Mouse (Mus musculus) lung, postnatal 4 days (tissue): ENCODE measurements around the gene Nif3l1.

ENCODE experiments used
- DNase-seq, 2 experiments: peaks; one replicate each; pipeline ENCODE4 v3.0.0; 2021

Gene Nif3l1

DNA sequence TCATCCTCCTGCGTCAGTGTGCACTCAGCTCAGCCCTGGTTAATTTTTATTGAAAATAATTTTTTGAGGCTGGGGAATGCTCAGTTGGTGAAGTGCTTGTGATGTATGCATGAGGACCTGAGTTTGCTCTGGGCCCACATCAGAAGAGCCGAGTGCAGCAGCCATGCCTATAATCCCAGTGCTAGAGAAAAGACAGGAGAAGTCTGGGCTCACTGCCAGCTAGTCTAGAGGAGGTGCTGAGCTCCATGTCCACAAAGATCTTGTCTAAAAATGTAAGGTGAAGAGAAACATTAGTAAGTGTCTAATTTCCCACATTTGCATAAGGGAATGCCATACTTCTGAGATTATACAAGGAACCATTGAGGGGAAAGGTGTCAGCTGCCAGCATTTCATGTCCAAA, 13.9 kb downstream of the Nif3l1 start:
- DNase-seq, result no peak

DNA sequence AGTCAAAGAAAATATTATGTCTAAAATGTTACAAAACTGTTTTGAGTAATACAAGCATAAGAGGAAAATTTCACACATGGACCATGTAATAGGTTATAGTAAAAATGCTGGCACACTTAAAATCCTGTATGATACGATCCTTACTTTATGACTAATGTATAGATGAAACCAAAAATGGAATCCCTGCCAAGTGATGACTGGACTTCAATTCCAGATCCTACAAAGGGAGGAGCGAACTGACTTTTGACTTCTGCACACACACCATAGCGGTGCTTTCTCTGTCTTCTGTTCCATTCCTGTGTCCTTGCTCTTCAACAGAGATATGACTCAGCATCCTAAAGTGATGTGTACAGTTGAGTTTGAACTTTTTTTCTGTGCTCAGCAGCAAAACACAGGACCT, 15.6 kb downstream of the Nif3l1 start:
- DNase-seq, result no peak

DNA sequence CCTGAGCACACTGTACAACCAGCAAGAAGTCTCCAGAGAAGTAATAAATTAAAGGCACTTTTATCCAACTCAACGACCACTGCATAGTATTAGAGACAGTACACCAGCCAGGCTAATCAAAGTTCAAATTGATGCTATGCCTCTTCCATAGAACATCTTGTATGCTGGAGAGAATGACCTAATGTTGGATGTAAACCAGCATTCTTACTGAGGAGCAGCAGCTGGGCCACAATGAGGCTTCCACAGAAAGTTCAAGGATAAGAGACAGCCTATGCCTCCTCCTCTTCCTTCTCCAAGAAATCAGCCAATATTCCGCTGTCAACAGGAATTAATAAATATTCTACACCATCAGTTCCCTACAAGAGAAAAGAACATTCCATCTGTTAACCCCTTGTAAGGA, 19.0 kb downstream of the Nif3l1 start:
- no peak for DNase-seq

DNA sequence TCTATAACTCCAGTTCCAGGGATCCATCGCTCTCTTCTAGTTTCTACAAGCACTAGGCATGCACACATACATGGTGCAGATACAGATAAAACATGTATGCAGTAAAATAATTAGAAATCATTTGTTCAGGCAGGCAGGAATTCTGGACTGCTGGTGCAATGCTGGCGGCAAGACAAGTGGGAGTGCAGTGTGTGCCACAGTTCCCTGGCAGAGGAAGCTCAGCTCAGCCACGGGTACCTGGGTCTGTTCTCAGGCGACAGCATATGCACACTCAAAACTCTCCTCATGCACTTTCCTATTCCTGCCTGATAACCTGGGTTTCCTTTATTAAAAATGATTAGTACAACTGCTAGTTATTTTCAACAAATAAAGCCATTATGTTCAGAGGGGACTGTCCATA, 20.1 kb downstream of the Nif3l1 start:
- DNase-seq, result no peak

DNA sequence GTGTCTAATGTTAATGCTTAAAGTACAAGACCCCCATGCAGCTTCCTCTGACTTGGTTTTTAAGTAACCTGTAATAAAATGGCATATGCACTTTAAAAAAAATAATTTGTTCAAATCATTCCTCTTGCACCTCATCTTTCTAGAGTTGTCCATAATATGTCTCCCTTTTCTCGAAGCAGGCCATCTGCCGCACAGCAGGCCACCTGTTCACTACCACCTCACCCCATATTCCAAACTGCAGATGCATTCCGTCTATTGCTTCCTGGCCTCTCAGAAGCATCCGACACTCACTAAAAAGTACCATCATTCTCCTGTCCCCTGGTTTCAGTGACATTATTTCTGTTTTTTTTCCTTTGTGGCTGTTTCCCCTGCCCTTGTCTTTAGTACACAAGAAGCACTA, 20.6 kb downstream of the Nif3l1 start:
- no peak for DNase-seq

DNA sequence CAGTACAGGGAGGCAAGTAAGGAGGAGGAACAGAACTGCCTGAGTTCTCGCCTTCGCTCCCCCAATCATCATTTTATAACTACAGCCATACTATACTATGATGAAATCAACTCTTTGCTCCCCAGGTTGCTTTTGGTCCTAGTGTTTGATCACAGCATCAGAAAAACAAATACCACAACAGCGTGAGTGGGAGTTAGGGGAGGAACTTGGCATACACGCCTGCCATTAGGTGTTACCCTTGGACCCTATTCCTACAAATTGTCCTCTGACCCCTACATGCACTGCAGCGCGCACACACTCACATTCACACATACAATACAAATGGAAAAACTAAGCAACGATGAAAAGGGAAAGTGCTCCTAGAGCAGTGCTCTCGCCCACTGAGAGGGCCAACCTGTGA, 30.7 kb downstream of the Nif3l1 start:
- DNase-seq, result no peak

DNA sequence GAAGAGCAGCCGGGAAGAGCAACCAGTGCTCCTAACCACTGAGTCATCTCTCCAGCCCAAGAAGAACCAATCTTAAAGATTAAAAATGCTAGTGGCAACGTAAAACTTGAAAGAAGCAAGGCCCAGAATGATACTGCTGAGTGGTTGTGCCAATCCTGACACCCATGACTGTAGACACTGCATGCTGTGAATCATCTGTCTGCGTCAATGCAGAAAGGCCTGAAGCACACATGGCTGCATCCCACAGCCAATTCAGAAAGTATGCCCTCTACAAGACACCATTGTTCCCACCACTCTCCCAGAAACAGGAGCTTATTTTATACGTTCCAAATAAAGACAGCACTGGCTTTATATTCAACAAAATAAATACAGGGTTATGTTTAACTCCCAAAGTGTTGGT, 37.7 kb downstream of the Nif3l1 start:
- no peak for DNase-seq

DNA sequence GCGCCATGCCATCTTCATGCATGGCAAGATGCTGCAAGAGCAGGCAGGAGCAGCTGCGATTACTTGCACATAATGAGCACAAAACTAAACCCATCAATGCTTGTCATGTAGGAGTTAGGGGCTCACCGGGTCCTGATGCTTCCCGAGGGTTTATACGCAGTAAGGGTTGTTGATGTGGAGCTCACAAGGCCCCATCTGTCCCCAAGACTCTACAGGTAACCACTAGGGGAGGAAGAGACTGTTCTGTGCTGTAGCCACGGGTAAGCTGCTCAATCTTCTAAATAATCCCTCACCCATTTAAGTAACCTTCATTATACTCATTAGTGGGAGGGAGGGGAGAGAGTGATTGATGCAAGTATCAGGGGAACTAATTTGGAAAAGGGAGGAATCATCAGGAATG, 50.7 kb downstream of the Nif3l1 start:
- no peak for DNase-seq

DNA sequence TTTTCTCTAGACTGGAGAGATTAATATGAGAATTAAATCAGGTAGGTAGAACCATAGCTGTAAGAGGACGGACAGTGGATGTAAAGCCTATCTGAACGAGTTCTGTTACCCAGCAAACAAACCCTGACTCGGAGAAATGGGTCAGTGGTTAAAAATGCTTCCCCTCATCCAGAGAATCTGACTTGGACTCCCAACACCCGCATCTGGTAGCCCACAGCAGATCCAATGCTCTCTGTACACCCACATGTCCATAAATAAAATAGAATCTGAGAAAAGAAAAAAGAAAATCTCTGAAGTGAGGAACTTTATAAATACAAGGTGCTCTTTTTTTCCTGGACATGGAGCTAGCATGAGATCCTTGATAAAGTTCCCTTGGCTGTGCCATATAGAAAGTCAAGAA, 52.7 kb downstream of the Nif3l1 start:
- no peak for DNase-seq

DNA sequence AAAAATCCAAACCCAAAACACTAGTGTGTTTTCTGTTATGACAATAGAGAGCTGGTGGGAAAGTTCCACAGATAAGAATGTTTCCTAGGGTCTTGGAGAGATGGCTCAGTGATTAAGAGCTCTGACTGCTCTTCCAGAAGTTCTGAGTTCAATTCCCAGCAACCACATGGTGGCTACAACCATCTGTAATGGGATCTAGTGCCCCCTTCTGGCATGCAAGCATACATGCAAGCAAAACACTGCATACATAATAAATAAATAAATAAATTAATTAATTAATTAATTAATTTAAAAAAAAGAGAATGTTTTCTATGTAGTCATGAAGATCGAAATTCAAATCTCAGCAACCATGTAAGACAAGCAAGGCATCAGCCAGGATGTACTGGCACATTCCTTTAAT, 53.8 kb downstream of the Nif3l1 start:
- DNase-seq, result no peak

DNA sequence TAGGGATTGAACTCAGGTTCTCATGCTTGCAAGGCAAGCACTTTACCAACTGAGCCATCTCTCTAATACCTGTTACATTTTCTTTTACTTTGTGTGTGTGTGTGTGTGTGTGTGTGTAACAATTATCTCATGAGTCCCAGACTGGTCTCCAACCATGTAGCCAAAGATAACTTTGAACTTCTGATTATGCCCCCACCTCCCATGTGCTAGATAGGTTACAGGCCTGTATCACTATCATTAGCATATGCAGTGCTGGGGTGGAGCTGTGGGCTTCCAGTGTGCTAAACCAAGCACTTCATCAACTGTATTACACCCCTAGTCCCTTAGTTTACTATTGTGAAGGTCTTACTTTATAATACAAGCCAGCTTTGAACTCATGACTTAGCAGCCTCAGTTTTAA, 58.2 kb downstream of the Nif3l1 start:
- no peak for DNase-seq

DNA sequence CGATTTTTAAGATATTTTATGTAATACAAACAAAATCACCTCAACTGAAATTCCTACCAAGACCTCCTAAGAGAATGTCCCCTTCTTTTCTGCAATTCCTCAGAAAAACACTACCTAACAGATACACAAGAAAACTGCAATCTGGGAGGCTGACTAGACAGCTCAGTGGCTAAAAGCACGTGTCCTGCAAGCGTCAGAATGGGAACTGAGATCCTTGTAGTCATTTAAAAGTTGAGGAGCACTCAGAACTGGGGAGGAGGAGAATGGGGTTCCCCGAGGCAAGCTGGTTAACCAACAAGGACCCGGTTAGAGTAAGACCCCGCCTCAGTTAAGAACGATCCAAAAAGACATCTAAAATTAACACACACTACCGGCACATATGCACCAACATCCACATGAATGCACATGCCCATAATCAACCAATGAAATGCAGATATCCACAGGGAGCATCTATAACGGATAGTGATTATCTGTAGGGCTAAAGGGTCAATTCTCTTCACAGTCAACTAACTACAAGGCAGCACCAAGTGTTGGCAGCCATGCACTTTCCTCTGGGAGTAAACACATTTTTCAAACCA, 58.9 kb downstream of the Nif3l1 start:
- DNase-seq, result no peak

DNA sequence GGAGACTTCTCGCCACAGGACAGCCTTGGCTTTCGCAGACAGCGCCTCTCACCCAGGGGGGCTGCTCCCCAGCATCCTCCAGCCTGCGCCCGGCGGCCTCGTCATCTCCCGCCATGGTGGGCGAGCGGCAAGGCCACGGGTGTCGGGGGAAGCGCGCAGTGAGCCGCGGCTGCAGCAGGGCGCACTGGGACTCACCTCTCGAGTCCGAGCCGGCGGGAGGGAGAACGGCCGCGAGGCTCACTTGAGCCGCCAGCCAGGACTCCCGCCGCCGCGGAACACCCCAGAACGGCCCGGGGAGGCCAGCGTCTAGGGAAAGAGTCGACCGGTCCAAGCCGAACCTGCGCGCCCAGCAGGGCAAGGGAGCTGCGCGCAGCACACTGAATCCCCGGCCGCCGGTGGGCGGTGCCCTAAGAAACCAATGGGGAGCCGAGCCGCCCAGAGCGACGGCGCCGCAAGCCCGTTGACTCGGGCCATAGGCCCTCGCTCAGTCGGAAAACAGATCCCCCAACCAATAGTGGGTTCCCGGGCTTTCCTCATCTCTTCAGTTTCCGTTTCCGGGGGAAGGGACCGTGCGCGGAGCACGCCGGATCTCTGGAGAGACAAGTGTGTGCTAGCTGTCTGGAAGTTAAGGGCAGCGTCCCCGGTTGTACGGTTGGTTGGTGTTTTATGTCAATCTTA, 59.8 kb downstream of the Nif3l1 start, which contains the start of gene Orc2:
TSS of gene Orc2 (minus strand) at position 533 of the 678 bp plus-strand sequence.
- peak; percentile 91 to 95 for DNase-seq

DNA sequence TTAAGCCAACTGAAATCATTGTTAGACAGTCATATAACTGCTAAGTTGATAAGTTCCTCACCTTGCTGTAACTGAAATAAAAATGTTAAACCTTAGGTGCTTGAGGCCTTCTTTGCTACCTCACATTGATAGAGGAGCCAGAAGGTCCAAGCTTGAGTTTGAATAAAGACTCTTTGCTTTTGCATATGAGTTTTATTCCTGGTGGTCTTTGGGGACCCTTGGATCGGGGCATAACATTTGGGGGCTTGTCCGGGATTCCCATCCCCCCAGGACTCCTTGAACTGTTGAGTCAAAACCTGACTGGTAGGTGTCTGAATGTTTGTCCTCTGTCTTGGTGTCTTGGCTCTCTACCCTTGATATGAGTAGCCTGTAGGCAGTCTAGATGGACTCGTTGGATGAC, 62.3 kb downstream of the Nif3l1 start:
- no peak for DNase-seq
